Mouse (Mus musculus) left cerebral cortex, adult 8-10 months (tissue): ENCODE results near the gene Ephx4. TPM values are rescaled to one million over a fixed set of nuclear protein-coding genes. Genes with fewer than 3 reads are reported as not detected.
"Not testable (repeated sequence)": the region's sequence is repeated elsewhere in the genome, so short reads cannot be mapped to it uniquely, and the experiment has no call there.

ENCODE experiments used
- DNase-seq, 2 experiments: peaks; one replicate each; pipeline ENCODE4 v3.0.0; 2022; ENCODE audit warnings: low spot score in 2 of 2
- total RNA-seq, 4 experiments: library from RNA; stranded (reverse); gene quantifications; 2 replicates each; pipeline ENCODE4 v1.2.4; 2022

Gene Ephx4
- 10 to 100 TPM; 70.6 to 84.4 (median 78.8) TPM for total RNA-seq

DNA sequence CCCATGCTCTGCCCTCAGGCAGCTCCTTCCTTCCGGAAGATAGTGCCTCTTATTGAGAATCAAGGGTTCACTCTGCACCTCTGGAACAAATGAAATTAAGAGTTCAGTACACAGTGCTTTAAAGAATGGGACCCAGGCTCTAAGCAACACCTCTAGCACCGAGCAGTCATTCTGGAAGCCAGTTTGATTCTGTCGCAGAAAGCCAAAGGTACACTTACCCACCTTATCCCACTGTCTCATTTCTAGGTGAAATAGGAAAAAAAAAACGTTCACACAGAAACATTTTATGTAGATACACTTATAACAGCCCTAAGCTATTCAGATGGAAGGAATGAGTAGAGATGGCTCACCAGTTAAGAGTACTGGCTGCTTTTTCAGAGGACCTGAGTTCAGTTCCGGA, at the start of gene Ephx4:
Gene Ephx4, plus strand, starts transcription at position 301 of the 400 bp plus-strand sequence.
- DNase-seq: no peak

DNA sequence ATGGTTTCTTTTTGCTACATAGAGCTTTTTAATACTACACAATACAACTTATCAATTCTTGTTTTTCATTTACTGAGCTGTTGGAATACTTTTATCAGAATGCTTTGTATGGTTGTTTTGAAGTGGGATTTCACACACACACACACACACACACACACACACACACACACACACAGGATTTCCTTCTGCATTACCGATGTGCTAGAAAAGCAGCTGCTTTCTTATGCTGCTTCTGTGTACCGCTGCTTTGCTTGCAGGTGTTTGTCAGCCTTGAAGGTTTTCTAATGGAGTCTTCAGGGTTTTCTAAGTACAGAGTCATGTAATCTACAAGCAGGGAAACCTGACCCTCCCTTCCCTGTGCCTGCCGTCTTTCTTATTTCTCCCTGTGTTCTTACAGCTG, 48.6 kb upstream of the Ephx4 start:
- DNase-seq: no peak

DNA sequence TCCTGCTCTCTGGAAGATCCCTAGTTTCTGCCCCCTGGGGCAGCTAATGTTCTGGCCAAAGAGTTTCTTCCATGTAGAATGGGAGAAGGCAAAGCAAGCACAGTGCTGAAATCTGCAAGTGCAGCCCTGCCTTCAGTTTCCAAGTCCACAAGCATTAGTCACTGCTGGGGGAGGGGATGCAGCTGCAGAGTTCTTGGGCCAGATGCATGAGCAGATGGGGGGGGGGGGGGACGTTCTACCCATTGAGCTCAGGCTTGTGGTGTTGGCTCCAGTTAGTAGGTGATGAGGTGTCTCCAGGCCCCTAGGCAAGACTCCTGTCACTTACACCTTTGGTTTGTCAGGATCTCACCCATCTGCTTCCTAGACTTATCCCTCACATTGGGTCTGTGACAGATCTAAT, 46.7 kb upstream of the Ephx4 start:
- DNase-seq: no peak

DNA sequence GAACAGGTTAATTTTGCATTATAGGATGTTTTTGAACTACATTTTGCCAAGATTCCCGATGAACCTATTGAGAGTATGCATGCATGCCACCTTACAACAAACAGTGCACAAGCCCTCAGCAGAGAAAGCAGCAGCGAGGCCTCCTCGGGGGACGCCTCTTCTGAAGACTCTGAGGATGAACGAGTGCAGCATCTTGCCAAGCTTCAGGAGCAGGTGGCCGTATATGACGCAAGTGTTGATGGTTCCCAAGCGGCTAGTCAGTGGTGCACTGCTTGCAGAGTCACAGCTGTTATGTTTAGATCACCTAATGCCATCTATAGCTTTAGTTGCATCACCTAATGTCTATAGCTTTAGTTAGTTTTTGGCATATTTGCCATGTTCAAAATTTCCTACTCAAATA, 44.8 kb upstream of the Ephx4 start:
- no peak for DNase-seq

DNA sequence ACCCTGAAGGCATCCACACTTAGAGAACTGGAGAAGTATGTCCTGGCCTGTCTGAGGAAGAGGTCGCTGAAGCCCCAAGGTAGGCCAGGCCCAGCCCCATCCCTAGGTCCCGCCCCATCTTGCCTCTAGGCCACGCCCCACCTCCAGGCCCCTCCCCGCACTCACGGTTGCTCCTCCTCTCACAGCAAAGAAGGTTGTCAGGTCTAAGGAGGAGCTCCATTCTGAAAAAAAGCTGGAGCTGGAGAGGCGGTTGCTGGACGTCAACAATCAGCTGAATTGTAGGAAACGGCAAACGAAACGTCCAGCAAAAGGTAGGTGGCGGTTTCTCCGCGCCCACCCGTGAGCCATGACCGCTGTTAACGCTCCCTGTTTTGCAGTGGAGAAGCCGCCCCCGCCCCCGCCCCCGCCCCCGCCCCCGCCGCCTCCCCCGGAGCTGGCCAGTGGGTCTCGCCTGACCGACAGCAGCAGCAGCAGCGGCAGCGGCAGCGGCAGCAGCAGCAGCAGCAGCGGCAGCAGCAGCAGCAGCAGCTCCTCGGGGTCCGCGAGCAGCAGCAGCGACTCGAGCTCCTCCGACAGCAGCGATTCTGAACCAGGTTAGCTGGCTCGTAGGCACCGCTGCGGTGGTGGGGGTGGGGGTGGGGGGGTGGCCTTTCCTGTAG, 43.0 kb upstream of the Ephx4 start:
- DNase-seq: peak; percentile 79 to 86

DNA sequence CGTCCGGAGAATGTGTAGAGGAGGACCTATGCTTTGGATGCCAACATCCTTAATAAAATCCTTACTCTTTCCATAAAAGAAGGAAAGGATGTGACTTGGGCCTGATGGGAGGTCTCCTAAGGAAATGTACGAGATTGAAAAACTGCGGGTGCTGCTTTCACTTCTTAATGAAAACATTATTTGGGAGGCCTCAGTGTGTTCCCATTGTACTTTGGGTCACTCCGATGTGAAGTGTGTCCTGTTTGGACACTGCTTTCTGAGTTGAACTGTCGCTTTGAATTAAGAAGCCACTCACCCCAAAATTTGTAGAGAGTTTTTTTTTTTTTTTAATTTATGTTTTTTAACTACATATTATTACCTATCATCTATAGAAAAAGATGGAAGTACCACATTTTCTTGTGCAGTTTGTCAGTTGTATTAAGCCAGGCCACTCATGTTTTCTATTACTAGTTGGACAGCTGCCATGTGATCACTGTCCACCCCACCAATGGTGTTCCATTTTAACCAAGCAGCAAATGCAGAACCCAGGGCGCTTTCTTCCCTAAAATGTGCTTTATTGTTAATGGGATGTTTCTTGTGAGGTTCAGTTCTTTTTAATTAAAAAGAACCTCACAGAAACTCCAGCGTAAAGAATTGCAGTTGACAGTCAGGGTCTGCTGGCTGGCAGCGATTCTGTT, 42.3 kb upstream of the Ephx4 start:
- DNase-seq: no peak

DNA sequence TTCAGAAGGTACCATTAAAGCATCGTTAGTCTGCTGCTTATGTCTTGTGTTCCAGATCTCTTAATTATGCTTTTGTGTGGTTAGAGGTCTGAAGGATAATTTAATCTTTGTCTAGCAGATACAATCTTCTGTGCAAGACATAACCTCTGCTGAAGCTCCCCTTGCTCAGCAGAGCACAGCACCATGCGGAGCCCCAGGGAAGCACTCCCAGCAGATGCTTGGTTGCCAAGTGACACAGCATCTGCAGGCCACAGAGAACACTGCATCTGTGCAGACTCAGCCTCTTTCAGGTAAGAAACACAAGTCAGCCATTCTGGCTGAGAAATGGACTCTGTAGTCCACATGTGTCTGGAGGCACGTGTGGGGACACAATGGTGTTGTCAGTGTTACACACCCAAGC, 32.5 kb upstream of the Ephx4 start:
- DNase-seq: no peak

DNA sequence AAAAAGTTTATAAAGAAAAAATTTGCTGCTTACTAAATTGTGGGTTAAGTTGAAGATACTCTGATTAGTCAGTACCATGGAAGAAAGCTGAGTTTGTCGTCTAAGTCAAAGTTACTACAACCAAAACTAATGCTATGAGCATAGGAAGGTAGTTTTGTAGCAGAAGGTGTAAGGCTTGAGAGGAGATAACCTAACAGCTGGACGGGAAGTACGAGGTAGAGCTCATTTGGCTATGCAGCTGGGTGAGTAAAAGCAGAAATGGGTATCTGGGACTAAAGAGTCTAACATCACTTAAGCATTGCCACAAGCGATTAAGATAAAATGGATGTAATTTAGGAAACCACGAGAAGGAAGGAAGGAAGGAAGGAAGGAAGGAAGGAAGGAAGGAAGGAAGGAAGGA, 31.2 kb upstream of the Ephx4 start:
- DNase-seq: no peak

DNA sequence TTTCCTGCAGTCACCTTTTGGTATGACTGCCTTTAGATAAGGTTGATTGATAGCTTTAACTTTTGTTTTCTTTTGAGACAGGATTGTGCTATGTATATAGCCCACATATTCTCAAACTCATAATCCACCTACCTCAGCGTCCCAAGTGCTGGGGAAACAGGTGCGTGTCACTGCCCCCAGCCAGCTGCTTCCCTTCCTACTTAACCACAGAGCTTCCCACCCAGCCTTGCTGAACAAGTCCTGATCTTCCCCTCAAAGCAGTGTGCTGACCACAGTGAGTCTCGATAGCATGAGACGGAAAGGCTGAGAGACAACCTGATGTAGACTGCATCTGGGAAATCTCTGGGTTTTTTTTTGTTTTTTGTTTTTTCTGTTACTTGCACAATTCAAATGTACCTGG, 29.3 kb upstream of the Ephx4 start:
- no peak for DNase-seq

DNA sequence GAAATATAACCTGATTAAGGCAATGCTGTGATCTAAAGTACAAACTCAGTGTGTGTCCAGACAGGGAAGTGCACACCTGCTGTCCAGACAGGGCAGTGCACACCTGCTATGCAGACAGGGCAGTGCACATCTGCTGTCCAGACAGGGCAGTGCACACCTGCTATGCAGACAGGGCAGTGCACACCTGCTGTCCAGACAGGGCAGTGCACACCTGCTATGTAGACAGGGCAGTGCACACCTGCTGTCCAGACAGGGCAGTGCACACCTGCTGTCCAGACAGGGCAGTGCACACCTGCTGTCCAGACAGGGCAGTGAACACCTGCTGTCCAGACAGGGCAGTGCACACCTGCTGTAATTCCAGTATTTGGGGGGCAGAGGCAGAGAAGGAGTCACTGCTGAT, 16.1 kb upstream of the Ephx4 start:
- not testable (repeated sequence) for DNase-seq

DNA sequence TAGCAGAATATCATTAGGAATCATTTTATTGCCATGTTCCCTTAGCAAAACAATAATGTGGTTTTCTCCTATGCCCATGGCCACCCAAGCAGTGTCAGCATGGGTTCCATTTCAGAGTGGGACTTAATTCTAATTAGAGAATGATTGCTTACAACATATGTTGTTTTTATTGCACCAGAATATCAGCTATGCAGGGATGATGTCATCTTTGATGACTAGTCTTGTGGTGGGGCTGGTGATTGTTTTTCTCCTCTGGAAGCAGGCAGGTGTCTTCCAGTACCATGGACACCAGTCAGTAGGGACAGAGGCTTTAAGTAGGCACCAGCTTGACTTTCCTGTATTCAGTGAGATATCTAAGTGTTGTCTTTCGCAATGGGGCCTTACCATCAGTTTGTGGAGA, 14.7 kb upstream of the Ephx4 start:
- DNase-seq: no peak

DNA sequence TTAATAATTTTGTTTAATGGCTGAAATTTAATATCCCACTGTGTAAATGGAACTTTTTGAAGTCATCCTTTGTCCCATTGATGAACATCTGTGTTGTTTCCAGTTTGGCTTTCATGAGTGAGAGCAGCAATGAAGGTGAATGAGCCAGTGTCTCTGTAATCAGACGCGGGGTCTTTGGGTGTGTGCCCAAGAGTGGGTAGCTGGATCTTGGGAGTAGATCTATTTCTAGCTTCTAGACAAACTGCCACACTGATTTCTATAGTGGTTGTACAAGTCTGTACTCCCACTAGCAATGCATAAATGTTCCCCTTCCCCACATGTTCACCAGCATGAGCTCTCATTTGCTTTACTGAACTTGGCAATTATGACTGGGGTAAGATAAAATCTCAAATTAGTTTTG, 13.2 kb upstream of the Ephx4 start:
- DNase-seq: no peak

DNA sequence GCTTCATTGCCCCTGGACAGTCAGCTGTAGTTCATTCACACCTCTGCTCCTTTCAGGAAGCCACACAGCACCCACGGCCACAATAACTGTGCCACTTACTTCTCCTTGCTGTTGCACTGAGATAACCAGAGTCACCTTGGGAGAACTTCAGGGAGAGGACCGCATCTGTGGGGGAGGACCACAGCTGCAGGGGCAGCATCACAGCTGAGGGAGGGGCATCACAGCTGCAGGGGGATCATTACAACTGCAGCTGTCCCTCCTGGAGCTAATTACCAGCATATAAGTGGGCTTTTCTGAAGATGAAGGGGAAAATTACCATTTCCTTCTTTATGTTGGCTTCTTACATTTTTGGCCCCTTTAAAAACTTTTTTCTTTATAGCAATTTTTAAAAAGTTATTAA, 8.1 kb upstream of the Ephx4 start:
- no peak for DNase-seq

DNA sequence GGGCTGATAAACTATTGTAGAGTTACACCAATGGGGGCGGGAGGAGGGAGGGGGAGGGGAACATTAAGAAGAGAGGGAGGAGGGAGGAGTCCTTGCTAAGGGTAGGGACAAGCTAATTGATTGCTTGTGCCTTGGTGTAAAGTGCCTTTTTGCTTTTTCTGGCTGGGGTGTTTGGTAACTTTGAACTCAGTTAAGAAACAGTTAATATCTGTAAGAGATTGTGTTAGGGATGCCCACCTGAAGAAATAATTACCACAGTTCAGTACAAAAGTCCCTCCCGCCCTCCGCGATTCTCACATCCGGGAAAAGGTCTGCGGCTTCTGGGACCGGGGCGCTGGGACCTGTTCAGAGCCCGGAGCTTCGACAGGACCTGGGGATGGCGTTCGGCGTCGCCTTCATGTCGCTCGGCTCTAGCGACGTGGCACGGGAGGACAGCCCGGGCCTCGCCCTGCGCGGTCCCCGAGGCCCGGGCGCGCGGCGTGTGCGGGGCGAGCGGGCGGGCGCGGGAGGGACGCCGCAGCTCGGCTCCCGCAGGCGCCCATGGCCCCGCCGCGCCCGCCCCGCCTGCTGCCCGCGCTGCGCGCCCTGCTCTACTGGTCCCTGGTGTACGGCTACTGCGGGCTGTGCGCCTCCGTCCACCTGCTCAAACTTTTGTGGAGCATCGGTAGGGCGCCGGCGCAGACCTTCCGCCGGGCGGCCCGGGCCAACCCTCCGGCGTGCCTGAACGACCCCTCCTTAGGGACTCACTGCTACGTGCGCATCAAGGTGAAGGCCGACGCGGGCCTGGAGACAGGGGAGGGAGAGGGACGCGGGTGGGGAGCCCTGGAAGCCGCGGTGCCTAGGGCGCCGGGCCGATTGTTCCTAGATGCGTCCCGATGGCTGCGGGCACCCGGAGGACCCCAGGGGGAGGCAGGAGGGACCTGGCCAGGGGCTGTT, 743 bp downstream of the Ephx4 start:
- peak; percentile 36 to 58 for DNase-seq

DNA sequence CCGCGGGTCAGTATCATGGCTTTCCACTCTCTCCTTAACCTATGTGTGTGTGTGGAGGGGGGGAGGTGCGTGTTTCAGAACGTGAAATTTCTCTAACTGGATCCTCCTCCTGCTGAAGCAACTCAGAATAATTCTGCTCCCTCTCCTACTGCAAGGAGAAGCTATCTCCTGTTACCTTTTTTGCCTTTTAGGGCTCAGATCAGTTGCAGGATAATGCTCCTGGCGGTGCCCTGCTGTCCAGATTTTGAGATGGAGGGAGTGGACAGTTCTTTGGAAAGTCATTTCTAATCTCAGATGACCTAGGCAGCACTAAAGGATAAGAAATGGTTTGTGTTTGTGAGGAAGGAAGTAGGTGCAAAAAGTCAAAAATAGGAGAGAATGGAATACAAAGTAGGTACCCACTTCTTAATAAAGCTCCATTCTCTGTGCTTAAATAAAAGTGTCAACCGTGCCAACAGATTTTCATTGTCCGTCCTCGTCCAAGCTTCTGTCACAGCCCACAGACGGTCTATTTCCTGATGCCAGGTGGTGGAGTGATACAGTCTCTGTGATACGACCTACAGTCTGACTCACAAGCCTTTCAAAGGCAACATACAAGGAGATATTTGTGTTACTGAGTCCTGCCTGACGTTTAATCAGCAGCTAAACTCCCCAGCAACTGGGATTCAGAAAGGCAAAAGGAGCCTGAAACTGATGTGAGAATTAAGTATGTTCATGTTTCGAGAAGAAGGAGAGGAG, 1.6 kb downstream of the Ephx4 start:
- DNase-seq: peak; percentile 32 to 83

DNA sequence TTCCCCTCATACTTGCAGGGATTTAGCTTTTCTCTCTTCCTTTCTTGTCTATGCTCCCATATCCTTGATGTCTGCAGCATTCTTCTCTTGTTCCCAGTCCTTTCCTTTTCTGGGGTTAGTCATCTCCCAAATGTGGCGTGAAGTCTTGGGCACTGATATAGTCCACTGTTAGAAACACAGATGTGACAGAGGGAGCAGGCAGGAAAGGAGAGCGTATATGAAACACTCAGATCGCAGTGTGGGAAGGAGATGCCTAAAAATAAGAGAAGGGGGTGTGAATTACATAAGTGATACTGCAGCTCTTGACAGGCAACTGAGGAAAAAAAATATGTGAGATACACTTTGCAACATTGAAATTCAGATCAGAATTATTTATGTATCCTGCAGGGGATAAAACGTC, 2.8 kb downstream of the Ephx4 start:
- DNase-seq: peak; percentile 48 to 87

DNA sequence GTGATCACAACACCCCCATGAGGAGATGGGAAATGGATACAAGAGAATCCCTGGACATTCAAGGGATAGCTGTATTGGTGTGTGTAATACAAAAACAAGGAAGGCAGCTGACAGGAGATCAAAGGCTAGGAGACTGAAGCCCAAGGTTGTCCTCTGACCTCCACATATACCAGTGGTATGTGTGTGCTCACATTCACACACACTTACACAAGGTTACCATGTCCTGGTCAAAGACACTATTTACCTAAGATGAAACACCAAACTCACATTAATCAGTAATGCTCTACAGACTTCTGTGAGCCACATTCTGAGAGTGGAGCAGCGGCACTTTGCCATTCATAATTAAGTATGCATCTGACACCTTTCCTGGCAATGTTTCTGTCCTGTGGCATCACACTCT, 7.8 kb downstream of the Ephx4 start:
- no peak for DNase-seq

DNA sequence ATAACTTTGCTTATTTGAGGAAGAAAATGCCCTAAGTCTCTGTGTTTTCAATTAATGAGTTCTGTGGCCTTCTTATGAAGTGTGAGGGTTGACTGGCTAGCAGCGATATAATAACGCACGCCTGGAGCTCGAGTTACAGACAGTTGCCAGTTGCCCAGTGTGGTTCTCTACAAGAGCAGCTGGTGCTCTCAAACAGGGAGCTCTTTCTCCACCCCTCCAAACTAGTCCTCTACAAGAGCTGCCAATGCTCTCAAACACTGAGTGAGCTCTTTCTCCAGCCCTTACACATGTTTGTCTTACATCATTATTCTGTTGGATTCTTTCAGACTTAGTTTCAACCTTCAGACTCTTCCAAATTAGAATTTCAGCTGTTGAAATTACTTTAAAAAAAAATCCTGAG, 8.8 kb downstream of the Ephx4 start:
- no peak for DNase-seq

DNA sequence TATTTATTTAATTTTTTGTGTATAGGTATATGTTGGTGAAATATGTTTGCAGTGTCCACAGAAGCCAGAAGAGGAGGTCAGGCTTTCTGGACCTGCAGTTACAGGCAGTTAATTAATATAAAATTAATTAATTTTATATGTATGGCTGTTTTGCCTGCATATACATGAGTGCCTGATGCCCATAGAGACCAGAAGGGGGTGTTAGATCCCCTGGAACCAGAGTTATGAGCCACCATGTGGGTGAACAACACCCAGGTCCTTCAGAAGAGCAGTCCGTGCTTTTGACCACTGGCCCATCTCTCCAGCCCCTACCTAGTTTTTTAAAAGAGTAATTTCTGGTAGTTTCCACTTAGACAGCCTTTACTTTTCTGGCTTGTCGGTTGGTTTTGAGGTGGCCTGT, 9.7 kb downstream of the Ephx4 start:
- DNase-seq: no peak

DNA sequence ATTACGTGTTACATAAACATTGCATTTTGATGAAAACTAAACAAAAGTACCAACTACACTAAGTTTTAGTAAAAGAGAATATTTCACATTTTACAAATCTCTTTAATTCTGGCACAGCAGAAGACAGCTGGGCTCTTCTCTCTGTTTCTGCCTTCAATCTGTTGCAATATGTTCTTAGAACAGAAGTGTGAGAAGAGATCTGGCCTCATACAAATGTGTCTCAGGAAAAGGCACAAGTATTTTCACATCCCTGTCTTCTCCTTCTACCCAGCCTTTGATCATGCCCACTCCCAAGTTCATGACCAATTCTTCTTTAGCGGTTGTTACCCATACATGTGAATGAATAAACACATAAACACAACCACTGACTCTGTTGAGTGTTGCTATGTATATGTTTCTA, 12.6 kb downstream of the Ephx4 start:
- DNase-seq: no peak

DNA sequence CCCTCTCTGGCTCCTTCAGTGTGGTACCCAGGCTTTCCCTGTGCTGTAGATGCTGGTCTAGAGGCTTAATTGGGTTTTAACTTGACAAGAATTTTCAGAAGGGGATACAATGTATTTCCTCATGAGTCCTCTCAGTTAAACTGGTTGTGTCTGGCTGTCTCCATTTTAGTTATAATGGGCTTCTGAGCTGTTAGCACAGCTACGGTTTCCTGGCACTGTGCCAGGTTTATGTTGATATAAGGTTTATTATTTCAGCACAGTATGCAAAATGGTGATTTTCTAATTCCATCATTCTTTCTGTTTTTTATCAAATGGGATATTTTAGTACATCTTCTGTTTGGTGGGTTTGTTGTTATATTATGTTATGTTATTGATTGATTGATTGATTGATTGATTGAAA, 19.1 kb downstream of the Ephx4 start:
- DNase-seq: no peak

DNA sequence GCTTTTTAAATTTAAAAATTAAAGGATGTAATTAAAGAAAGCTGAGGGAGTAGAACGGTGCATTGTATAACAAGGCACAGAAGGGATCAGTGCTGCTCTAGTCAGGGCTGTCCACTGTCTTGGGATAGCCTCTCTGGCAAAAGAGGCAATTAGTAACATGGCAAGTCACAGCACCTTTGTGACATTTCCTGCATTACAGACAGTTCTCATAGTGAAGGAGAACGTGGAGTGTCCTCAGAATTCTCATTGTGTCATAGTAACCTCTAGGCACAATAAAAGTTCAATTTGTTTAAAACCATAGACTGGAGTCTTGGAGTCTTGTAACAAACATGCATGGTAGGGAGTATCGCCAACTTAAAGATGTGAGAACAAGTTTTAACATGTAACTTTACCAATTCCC, 28.7 kb downstream of the Ephx4 start, which contains the start of gene Lpcat2b:
Gene Lpcat2b, plus strand, starts transcription at position 301 of the 400 bp plus-strand sequence.
- DNase-seq: no peak
